Mouse (Mus musculus) layer of hippocampus, postnatal 10 days (tissue): Measurements from ENCODE around the gene Sprr2a3. TPM values are rescaled to one million over a fixed set of nuclear protein-coding genes. Genes with fewer than 3 reads are reported as not detected.
"Not testable (repeated sequence)": the region's sequence is repeated elsewhere in the genome, so short reads cannot be mapped to it uniquely, and the experiment has no call there.

ENCODE experiments used
- DNase-seq, 2 experiments: peaks; one replicate each; pipeline ENCODE4 v3.0.0; 2021; ENCODE audit warnings: low spot score in 2 of 2
- long read RNA-seq: library from polyadenylated mRNA; stranded (forward); transcript quantifications from one replicate; pipeline ENCODE4 v2.0.0, GENCODE M21; 2023
- total RNA-seq, 2 experiments: library from RNA; stranded (reverse); gene quantifications; 2 replicates each; pipeline ENCODE4 v1.2.3; 2021

Gene Sprr2a3
- total RNA-seq, result not detected
- long read RNA-seq, result 0 reads

DNA sequence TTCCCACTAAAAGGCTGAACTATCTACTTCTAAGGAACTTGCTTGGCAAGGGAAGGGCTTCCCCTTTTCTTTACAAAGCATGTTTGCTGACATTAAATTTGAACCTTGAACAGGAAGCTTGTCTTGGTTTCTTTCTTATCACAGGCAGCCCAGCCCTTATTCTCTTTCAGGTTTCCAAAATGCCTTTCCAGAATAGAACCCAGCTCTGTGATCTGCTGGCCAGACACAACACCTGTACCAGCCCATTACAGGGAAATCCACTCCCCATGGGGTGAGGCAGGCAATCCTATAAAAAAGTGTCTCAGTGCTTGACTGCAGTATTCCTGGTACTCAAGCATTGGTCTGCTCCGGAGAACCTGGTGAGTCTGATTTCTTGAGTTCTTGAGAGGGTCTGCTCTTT is at the start of gene Sprr2a3:
Gene Sprr2a3 (plus strand): TSS at position 317 of the 400 bp plus-strand sequence.
- DNase-seq, result not testable (repeated sequence)

- DNase-seq, result not testable (repeated sequence)
These were observed 48.6 kb upstream of the Sprr2a3 start for GRCm38 (mm10) chr3:92236463-92237189.

DNA sequence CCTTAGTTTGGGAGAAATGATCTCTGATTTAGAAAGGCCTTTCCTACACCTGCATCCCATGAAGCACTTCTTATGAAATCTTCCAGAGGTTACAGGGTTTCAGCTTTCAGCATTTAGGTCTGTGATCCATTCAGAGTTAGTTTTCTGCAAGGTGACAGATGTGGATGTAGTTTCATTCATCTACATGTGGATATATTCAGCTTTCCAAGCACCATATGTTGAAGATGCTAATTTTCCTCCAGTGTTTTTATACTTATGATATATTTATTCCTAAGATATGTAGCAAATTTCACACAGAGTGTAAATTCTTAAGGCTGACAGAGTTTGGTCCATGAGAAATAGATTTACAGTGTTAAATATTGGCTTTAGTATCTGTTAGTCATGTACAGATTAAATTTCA is 46.5 kb upstream of the Sprr2a3 start:
- not testable (repeated sequence) for DNase-seq

DNA sequence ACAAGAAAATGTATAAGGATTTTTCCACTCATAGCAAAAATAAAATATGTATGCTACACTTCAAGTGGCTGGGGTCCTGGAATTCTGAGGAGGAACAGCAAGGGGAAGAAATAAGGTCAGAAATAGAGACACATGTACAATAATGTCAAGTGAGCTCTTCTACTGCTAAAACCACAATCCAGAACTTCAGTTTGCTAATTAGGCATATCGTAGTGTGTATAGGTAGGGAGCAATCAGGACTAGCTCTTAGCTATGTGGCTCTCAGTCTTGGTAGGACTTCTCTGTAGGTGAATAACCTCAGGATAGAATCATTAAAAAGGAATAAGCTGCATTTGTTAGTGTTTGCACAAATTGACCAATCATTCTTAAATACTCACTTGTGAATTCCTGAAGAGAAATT is 46.0 kb upstream of the Sprr2a3 start:
- DNase-seq, result not testable (repeated sequence)

GRCm38 (mm10) chr3:92244833-92245232 is 40.4 kb upstream of the Sprr2a3 start:
- DNase-seq, result not testable (repeated sequence)

DNA sequence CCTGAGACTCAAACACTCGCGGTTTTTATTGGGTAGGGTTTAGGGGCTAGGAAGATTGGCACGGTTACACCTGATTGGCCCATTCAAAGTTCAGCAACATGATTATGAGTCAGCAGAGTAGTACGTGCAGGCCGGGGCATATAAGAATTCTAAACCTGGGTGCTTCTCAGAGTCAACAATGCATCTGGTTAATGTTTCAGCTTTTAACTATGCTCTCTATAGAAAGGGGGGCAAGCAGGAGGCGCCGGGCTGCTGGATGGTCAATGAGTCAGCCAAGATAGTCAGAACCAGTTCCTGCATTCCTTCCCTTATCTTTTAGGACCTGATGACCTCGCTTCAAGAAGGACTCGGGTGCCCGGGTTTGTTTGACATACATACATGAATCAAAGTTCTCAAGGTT is 39.0 kb upstream of the Sprr2a3 start:
- not testable (repeated sequence) for DNase-seq

DNA sequence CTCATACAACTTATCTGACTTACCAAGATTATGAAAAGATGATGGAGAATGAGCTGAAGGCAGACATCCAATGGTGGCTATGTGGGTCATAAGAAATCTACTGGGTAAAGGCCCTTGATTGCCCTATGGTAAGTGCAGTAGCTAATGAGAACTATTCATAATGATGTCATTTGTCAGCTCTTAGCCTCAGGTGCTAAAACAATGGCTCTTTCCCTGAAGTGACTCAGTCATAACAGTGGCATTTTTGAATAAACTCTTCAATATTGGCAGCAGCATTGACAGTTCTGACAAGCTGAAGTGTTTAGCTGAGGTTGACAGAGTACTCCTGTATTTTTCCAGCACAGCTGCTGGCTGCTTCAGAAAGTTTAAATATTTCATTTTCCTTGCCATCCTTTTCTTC is 36.7 kb upstream of the Sprr2a3 start:
- DNase-seq, result not testable (repeated sequence)

DNA sequence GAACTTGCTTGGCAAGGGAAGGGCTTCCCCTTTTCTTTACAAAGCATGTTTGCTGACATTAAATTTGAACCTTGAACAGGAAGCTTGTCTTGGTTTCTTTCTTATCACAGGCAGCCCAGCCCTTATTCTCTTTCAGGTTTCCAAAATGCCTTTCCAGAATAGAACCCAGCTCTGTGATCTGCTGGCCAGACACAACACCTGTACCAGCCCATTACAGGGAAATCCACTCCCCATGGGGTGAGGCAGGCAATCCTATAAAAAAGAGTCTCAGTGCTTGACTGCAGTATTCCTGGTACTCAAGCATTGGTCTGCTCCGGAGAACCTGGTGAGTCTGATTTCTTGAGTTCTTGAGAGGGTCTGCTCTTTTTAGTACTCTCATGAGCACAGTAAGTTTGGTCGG is 34.8 kb upstream of the Sprr2a3 start:
- not testable (repeated sequence) for DNase-seq

GRCm38 (mm10) chr3:92253860-92254259 is 31.4 kb upstream of the Sprr2a3 start:
- not testable (repeated sequence) for DNase-seq

- DNase-seq, result not testable (repeated sequence)
These were observed 26.7 kb upstream of the Sprr2a3 start for GRCm38 (mm10) chr3:92258526-92258925.

DNA sequence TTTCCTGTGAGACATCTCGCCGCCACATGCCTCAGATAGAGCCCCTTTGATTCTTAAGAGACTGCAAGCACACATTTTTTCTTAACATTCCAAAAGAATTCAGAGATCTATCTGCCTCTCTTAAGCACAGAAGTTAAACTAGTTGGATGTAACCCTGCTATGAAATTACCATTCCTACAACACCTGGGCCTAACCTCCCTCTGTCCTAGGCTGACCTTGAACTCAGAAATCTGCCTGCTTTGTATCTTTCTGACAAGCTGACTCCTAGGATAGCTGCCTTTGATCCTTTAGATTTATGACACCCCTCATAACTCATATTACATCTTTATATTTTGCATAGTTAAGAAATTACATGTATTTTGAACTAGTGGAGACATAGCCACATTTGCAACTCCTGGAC is 21.8 kb upstream of the Sprr2a3 start:
- not testable (repeated sequence) for DNase-seq

GRCm38 (mm10) chr3:92271414-92271985 is 13.7 kb upstream of the Sprr2a3 start:
- DNase-seq, result not testable (repeated sequence)

GRCm38 (mm10) chr3:92273504-92273903 is 11.7 kb upstream of the Sprr2a3 start:
- DNase-seq, result not testable (repeated sequence)

DNA sequence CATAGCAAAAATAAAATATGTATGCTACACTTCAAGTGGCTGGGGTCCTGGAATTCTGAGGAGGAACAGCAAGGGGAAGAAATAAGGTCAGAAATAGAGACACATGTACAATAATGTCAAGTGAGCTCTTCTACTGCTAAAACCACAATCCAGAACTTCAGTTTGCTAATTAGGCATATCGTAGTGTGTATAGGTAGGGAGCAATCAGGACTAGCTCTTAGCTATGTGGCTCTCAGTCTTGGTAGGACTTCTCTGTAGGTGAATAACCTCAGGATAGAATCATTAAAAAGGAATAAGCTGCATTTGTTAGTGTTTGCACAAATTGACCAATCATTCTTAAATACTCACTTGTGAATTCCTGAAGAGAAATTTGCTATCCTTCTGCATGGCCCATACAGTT is 11.2 kb upstream of the Sprr2a3 start:
- not testable (repeated sequence) for DNase-seq

DNA sequence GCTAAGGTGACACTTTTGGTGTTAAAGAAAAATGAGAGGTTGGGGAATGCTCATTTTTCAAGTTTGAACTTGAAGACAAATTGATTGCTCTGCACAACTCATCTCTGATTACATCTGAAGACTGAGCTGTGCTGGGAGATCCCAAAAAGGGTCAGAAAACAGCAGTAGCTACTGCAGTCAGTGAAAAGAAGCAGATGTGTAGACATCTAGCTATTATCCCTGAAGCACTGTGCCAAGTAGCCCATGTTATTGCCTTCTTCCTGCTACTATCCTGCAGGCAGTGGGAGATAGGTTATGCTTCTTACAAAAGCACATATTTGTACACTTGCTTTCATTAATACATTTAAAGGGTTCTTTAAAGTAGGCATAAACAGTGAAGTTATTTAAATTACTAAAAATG is 5.6 kb upstream of the Sprr2a3 start:
- DNase-seq, result not testable (repeated sequence)

DNA sequence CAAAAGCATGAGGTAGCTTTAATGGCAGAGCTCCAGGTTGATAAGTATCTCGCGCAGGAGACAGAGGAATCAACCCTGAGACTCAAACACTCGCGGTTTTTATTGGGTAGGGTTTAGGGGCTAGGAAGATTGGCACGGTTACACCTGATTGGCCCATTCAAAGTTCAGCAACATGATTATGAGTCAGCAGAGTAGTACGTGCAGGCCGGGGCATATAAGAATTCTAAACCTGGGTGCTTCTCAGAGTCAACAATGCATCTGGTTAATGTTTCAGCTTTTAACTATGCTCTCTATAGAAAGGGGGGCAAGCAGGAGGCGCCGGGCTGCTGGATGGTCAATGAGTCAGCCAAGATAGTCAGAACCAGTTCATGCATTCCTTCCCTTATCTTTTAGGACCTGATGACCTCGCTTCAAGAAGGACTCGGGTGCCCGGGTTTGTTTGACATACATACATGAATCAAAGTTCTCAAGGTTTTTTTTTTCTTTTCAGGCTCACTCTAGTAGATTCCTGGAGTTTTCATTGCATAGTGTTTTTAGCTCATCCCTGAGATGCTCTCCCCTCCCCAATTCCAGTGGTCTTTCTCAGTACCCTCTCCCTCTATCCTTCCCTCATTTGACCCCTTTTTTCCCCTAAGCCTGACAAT is 4.1 kb upstream of the Sprr2a3 start:
- not testable (repeated sequence) for DNase-seq

- not testable (repeated sequence) for DNase-seq
These were observed 3.3 kb downstream of the Sprr2a3 start for GRCm38 (mm10) chr3:92288489-92288888.

GRCm38 (mm10) chr3:92307406-92307805 is 22.2 kb downstream of the Sprr2a3 start:
- no peak for DNase-seq

DNA sequence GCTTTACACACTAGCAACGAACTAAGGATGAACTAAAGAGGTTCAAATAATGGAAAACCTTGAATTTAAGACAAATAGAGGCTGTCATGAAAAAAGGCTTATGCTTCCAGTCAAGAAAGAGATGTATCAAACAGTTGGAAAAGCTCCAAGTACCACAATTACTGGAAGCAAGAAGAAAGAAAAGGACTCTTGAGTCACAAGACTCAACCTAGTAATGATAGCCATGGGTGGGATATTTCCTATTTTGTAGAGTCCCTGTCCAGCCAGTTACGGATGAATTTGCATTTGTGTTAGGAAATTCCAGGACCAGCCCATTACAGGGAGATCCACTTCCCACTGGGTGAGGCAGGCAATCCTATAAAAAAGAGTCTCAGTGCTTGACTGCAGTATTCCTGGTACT is 31.1 kb downstream of the Sprr2a3 start, which contains the start of gene Sprr2b:
Gene Sprr2b (plus strand): TSS at position 301 of the 400 bp plus-strand sequence.
- DNase-seq, result no peak

- DNase-seq, result no peak
These were observed 32.2 kb downstream of the Sprr2a3 start for GRCm38 (mm10) chr3:92317384-92317783.

- DNase-seq, result no peak
These were observed 51.1 kb downstream of the Sprr2a3 start for GRCm38 (mm10) chr3:92336278-92336677.

DNA sequence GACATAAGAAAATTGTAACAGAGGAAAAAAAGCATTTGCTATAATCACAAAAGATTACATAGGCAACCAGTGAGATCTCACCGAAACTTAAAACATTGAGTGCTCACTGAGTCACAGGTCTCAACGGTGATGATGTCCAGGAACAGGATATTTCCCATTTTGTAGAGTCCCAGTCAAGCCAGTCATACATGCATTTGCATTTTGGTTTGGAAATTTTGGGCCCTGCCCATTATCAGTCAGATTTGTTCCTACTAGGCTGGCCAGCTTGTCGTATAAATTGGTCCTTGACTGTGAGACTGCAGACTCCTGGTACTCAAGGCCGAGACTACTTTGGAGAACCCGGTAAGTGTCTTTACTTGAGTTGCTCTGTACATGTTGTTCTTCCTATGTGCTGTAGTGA is 53.6 kb downstream of the Sprr2a3 start, which contains the start of gene Sprr2d:
Gene Sprr2d (plus strand): TSS at position 301 of the 400 bp plus-strand sequence.
- DNase-seq, result no peak
